19 mouse cellular contexts compared by ENCODE assay signal in genomic region chr5:13499835-13500234, GRCm38 (mm10).
DNase-seq lines count a peak whose midpoint lies in the region; ATAC-seq and TF ChIP-seq lines count a peak whose summit lies in the region.
"Had no signal": no experiment of that assay in that cellular context is flagged by ENCODE, and none has a peak within 500 bp of the region (broad histone marks: within the 10 kb centered on the region; RNA-seq: fewer than 3 reads in every experiment).

No protein-coding gene starts in this region.

- H3K4me1 ChIP-seq in stomach, embryonic 16.5 days (ENCODE audit: control insufficient read depth, insufficient read depth, low read length), result no peaks in the 10 kb centered on the region
- H3K4me1 ChIP-seq in stomach, postnatal 0 days (replicated peaks; ENCODE audit: control insufficient read depth, insufficient read depth), result no peaks in the 10 kb centered on the region
- H3K4me1 ChIP-seq: heart, embryonic 13.5 days; kidney, embryonic 15.5 days; lung, embryonic 15.5 days had no signal

- no peak for TF ChIP-seq CTCF in stomach, postnatal 0 days (IDR thresholded peaks at IDR 0.05; ENCODE audit: low read depth)

- ATAC-seq in frontal cortex, adult (ENCODE audit: low TSS enrichment), result peak; percentile 86
- ATAC-seq in stomach, embryonic 16.5 days (ENCODE audit: insufficient read depth, low FRiP score), result peak; percentile 53; the same call in 1 of the 2 replicates
- ATAC-seq in stomach, postnatal 0 days (ENCODE audit: low FRiP score, low TSS enrichment), result no peak
- ATAC-seq: forebrain, postnatal 0 days; inflammation-experienced regulatory T-cells, adult 6 months; midbrain, embryonic 16.5 days had no signal

- TF ChIP-seq EP300 in stomach, postnatal 0 days (optimal IDR thresholded peaks at IDR 0.05), result no peak

- H3K4me2 ChIP-seq in stomach, embryonic 16.5 days (ENCODE audit: low read depth, low read length), result no peak overlapping the region
- no peak overlapping the region for H3K4me2 ChIP-seq in stomach, postnatal 0 days (replicated peaks; ENCODE audit: low read depth)
- H3K4me2 ChIP-seq: heart, embryonic 13.5 days; kidney, embryonic 15.5 days; liver, embryonic 11.5 days; lung, embryonic 15.5 days had no signal

- no peak overlapping the region for H3K4me3 ChIP-seq in stomach, embryonic 16.5 days (replicated peaks; ENCODE audit: low read length)
- no peak overlapping the region for H3K4me3 ChIP-seq in stomach, postnatal 0 days (ENCODE audit: low read depth, low read length)
- H3K4me3 ChIP-seq: heart, embryonic 13.5 days; kidney, embryonic 15.5 days; left cerebral cortex, adult 2 months; lung, embryonic 15.5 days had no signal

- no peaks in the 10 kb centered on the region for H3K36me3 ChIP-seq in stomach, embryonic 16.5 days (ENCODE audit: control insufficient read depth, insufficient read depth, low read length)
- no peaks in the 10 kb centered on the region for H3K36me3 ChIP-seq in stomach, postnatal 0 days (ENCODE audit: control insufficient read depth, insufficient read depth, low read length)
- H3K36me3 ChIP-seq: kidney, embryonic 15.5 days; lung, embryonic 15.5 days had no signal

- no peaks in the 10 kb centered on the region for H3K27me3 ChIP-seq in stomach, embryonic 16.5 days (ENCODE audit: control insufficient read depth, insufficient read depth, low read length)
- H3K27me3 ChIP-seq in stomach, postnatal 0 days (ENCODE audit: control insufficient read depth, insufficient read depth, low read length), result no peaks in the 10 kb centered on the region
- H3K27me3 ChIP-seq: heart, embryonic 13.5 days; kidney, embryonic 15.5 days; lung, embryonic 15.5 days had no signal

- DNase-seq in frontal cortex, postnatal 14 days (ENCODE audit: low spot score in 2 of 2), result no peak
- DNase-seq in stomach, postnatal 0 days (ENCODE audit: low spot score), result no peak
- DNase-seq in left cerebral cortex, adult 18-20 months (ENCODE audit: low spot score in 2 of 2), result peak; percentile 44 to 49
- DNase-seq in telencephalon, adult 2 months (ENCODE audit: low read depth, low spot score), result peak; percentile 84
- no peak for DNase-seq in T-cell, adult 2 months (ENCODE audit: low spot score)
- no peak for DNase-seq in thymus, postnatal 36 days
- DNase-seq: adrenal gland, postnatal 14 days; cerebellum, adult 9-11 months; forebrain, postnatal 0 days; heart, postnatal 4 days had no signal

- 47% methylated on average over 2 of the region's 2 CpGs for WGBS in stomach, embryonic 16.5 days
- WGBS in stomach, postnatal 0 days, result 28% methylated on average over 2 of the region's 2 CpGs

- no peaks in the 10 kb centered on the region for H3K9me3 ChIP-seq in stomach, embryonic 16.5 days (replicated peaks; ENCODE audit: control insufficient read depth, low read length)
- H3K9me3 ChIP-seq in stomach, postnatal 0 days (ENCODE audit: control insufficient read depth, low read length), result no peaks in the 10 kb centered on the region
- H3K9me3 ChIP-seq: heart, embryonic 13.5 days; kidney, embryonic 15.5 days; lung, embryonic 15.5 days had no signal

- H3K9ac ChIP-seq in stomach, embryonic 16.5 days (ENCODE audit: low read length), result no peak overlapping the region
- no peak overlapping the region for H3K9ac ChIP-seq in stomach, postnatal 0 days (ENCODE audit: low read length)
- H3K9ac ChIP-seq: forebrain, postnatal 0 days; heart, embryonic 13.5 days; kidney, embryonic 15.5 days; lung, embryonic 15.5 days had no signal

- 0 out of 2 replicates have a peak overlapping the region, but pooled peaks have one; percentile 42 for H3K27ac ChIP-seq in stomach, embryonic 16.5 days (ENCODE audit: low read length)
- H3K27ac ChIP-seq in stomach, postnatal 0 days (replicated peaks), result no peak overlapping the region
- H3K27ac ChIP-seq: heart, embryonic 13.5 days; kidney, embryonic 15.5 days; left cerebral cortex, adult 2 months; lung, embryonic 15.5 days had no signal

Comparison
In these comparisons a context has a peak if more than half of its experiments do, and no peak if none do; other contexts are left out.
1. DNase-seq: peak in left cerebral cortex, adult 18-20 months (2 of 2) and telencephalon, adult 2 months (single experiment); none in frontal cortex, postnatal 14 days (0 of 2), stomach, postnatal 0 days (single experiment), T-cell, adult 2 months (single experiment) and thymus, postnatal 36 days (0 of 2).